Comparison of ENCODE assay signal across 8 mouse cellular contexts in the genomic region with DNA sequence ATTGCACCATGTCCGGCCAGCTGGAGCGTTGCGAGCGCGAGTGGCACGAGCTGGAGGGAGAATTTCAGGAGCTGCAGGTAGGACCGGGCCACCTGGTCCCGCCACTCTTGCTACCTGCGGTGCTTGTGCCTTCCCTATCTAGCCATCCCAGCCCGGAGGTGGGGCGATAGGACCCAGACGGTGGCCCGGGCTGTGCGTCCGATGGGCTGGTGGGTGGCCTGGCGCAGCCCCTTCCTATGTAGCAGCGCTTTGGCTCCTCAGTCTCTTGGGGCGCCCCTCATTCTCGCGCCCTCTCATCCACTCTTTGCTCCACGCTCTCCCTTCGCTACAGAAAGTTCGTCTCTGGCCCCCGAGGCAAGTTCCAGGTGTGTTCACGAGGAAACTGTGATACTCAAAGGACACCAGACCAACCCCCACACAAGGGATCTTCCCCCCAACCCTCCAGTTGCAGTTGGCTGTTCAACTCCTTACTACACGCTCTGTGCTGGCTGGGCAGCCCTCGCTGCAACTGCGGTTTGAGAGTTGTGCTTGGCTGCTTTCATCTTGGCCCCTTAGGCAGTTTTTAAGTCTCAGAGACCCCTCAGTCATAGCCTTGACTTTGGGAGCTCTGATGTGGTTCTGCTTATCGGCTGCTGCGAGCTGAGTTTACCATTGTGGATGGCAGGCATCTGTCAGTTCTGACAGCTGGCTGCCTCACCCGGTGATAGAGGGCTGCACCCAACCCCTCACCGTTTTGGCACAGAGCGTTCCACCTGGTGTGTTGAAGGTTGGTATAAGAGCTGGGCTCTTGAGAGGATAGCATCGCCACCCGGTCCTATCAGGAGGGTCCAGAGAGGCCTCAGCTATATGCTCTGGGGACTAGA. TPM values are rescaled to one million over a fixed set of nuclear protein-coding genes. Genes with fewer than 3 reads are reported as not detected.
DNase-seq lines count a peak whose midpoint lies in the region; ATAC-seq and TF ChIP-seq lines count a peak whose summit lies in the region.

No protein-coding gene starts in this region.

- peak; percentile 27 for DNase-seq in kidney, adult 18-20 months
- no peak for DNase-seq in kidney, postnatal 14 days
- no peak for DNase-seq in G1E (ENCODE audit: low spot score)
- DNase-seq in ovary, postnatal 10 days (ENCODE audit: low spot score): no peak
- no peak for DNase-seq in testis, postnatal 10 days (ENCODE audit: low spot score)

- H3K79me2 ChIP-seq in myocyte (ENCODE audit: control insufficient read depth, insufficient read depth): peaks cover 33% of the 10 kb centered on the region

- H3K9me3 ChIP-seq in G1E (replicated peaks): peaks cover 4% of the 10 kb centered on the region
- no peaks in the 10 kb centered on the region for H3K9me3 ChIP-seq in embryonic facial prominence, embryonic 15.5 days (replicated peaks)
- H3K9me3 ChIP-seq in intestine, embryonic 15.5 days: no peaks in the 10 kb centered on the region

- no peak for TF ChIP-seq POLR2A in myocyte (IDR thresholded peaks at IDR 0.05; ENCODE audit: insufficient read length, low read depth)

- peak overlapping the region; percentile 82 for H3K27ac ChIP-seq in embryonic facial prominence, embryonic 15.5 days (replicated peaks)
- H3K27ac ChIP-seq in intestine, embryonic 15.5 days: peak overlapping the region; percentile 40; the same call in 1 of the 2 replicates

- H3K27me3 ChIP-seq in G1E (ENCODE audit: insufficient read depth, low read length): peaks cover 19% of the 10 kb centered on the region; the same call in 1 of the 2 replicates
- H3K27me3 ChIP-seq in embryonic facial prominence, embryonic 15.5 days: no peaks in the 10 kb centered on the region
- no peaks in the 10 kb centered on the region for H3K27me3 ChIP-seq in intestine, embryonic 15.5 days (replicated peaks)
- H3K27me3 ChIP-seq in myocyte (ENCODE audit: control insufficient read depth, insufficient read depth, insufficient read length): no peaks in the 10 kb centered on the region

- H3ac ChIP-seq in myocyte (ENCODE audit: control insufficient read depth, insufficient read length): peak overlapping the region; percentile 61

- H3K4me2 ChIP-seq in embryonic facial prominence, embryonic 15.5 days (replicated peaks): peak overlapping the region; percentile 97
- peak overlapping the region; percentile 99 for H3K4me2 ChIP-seq in intestine, embryonic 15.5 days (replicated peaks)
- H3K4me2 ChIP-seq in myocyte (ENCODE audit: low read depth): peak overlapping the region; percentile 90

- H3K36me3 ChIP-seq in G1E (replicated peaks): no peaks in the 10 kb centered on the region
- no peaks in the 10 kb centered on the region for H3K36me3 ChIP-seq in embryonic facial prominence, embryonic 15.5 days
- no peaks in the 10 kb centered on the region for H3K36me3 ChIP-seq in intestine, embryonic 15.5 days
- H3K36me3 ChIP-seq in myocyte (ENCODE audit: control insufficient read depth, insufficient read depth): no peaks in the 10 kb centered on the region

- H3K4me3 ChIP-seq in G1E (ENCODE audit: low read depth, low read length): peak overlapping the region; percentile 78
- H3K4me3 ChIP-seq in embryonic facial prominence, embryonic 15.5 days (replicated peaks): peak overlapping the region; percentile 81
- peak overlapping the region; percentile 74 for H3K4me3 ChIP-seq in intestine, embryonic 15.5 days (replicated peaks)
- peak overlapping the region; percentile 80 for H3K4me3 ChIP-seq in myocyte

- WGBS in embryonic facial prominence, embryonic 15.5 days: 3% methylated on average over 35 of the region's 35 CpGs
- WGBS in intestine, embryonic 15.5 days: 3% methylated on average over 35 of the region's 35 CpGs

- H3K4me1 ChIP-seq in G1E (ENCODE audit: insufficient read depth, low read depth, low read length): peaks cover 24% of the 10 kb centered on the region
- peaks cover 20% of the 10 kb centered on the region for H3K4me1 ChIP-seq in embryonic facial prominence, embryonic 15.5 days
- peaks cover 18% of the 10 kb centered on the region for H3K4me1 ChIP-seq in intestine, embryonic 15.5 days (replicated peaks)

- ATAC-seq in G1E (ENCODE audit: extremely low read depth, insufficient number of reproducible peaks, low FRiP score, poor library complexity, severe bottlenecking): no peak
- peak; percentile 83 for ATAC-seq in embryonic facial prominence, embryonic 15.5 days (ENCODE audit: insufficient number of reproducible peaks, low FRiP score, low TSS enrichment, low read depth)
- ATAC-seq in intestine, embryonic 15.5 days: peak; percentile 91

- peak overlapping the region; percentile 59 for H3K9ac ChIP-seq in embryonic facial prominence, embryonic 15.5 days
- peak overlapping the region; percentile 74 for H3K9ac ChIP-seq in intestine, embryonic 15.5 days

- TF ChIP-seq CTCF in G1E (IDR thresholded peaks at IDR 0.05; ENCODE audit: low read depth, low read length): no peak

TF ChIP-seq in myocyte, 11 proteins besides CTCF, POLR2A, EP300 and RAD21:
- TF ChIP-seq USF1 (IDR thresholded peaks at IDR 0.05; ENCODE audit: low read depth) (no peak), MYOG (IDR thresholded peaks at IDR 0.05; ENCODE audit: control insufficient read depth in 1 of 3, insufficient read depth in 1 of 3, insufficient read length in 2 of 3, low read depth in 2 of 3) (peak; percentile 45 to 89 (median 56)), TCF3 (IDR thresholded peaks at IDR 0.05; ENCODE audit: insufficient read length, low read depth) (peak; percentile 18), REST (IDR thresholded peaks at IDR 0.05; ENCODE audit: insufficient read depth, insufficient read length) (no peak), MAX (IDR thresholded peaks at IDR 0.05; ENCODE audit: low read depth) (no peak), CEBPB (IDR thresholded peaks at IDR 0.05; ENCODE audit: insufficient read depth, poor library complexity, severe bottlenecking) (no peak), E2F4 (IDR thresholded peaks at IDR 0.05; ENCODE audit: insufficient read depth) (no peak), SRF (IDR thresholded peaks at IDR 0.05; ENCODE audit: control insufficient read depth, insufficient read length, low read depth) (no peak), POLR2AphosphoS2 (IDR thresholded peaks at IDR 0.05; ENCODE audit: insufficient read length, low read depth) (no peak), TCF12 (IDR thresholded peaks at IDR 0.05; ENCODE audit: insufficient read depth, poor library complexity, severe bottlenecking) (peak; percentile 26), MYOD1 (IDR thresholded peaks at IDR 0.05; ENCODE audit: control insufficient read depth in 1 of 3, insufficient read length in 2 of 3, low read depth in 2 of 3) (peak in 2 of 3 experiments; percentile 67 to 91)
TF ChIP-seq in myocyte: peak in this region for 4.

RNA-seq across cellular contexts. Expression of gene Tmem120b, which starts 8.4 kb away (rescaled TPM):
- 2.3 TPM in 1 of 2 replicates, not detected in the other for total RNA-seq in G1E (2014; fragmentation: Nextera tagmentation)
- total RNA-seq in G1E (2017): 0.93 and 1.3 TPM in 2 replicates
- 0.53 and 0.59 TPM in 2 replicates for polyA plus RNA-seq in G1E (2012)
- polyA plus RNA-seq in embryonic facial prominence, embryonic 15.5 days (2015; fragmentation: Nextera tagmentation; extraction: Ambion mirVana): 19.4 and 21.2 TPM in 2 replicates
- polyA plus RNA-seq in intestine, embryonic 15.5 days (2015; fragmentation: Nextera tagmentation; extraction: Ambion mirVana): 8.4 and 10.1 TPM in 2 replicates
- polyA plus RNA-seq in myocyte (2012; fragmentation: generic; extraction: Trizol): 41.3 TPM

RNA-seq across cellular contexts. Expression of gene Morn3, which starts 29.8 kb away (rescaled TPM):
- total RNA-seq in G1E (2014; fragmentation: Nextera tagmentation) (not detected in 2 replicates), G1E (2017) (0.23 TPM in 1 of 2 replicates, not detected in the other)
- polyA plus RNA-seq in G1E (2012) (not detected in 2 replicates), myocyte (2012; fragmentation: generic; extraction: Trizol) (not detected)
- polyA plus RNA-seq in embryonic facial prominence, embryonic 15.5 days (2015; fragmentation: Nextera tagmentation; extraction: Ambion mirVana): 4.7 and 11.2 TPM in 2 replicates
- polyA plus RNA-seq in intestine, embryonic 15.5 days (2015; fragmentation: Nextera tagmentation; extraction: Ambion mirVana): 0.45 TPM in 1 of 2 replicates, not detected in the other

RNA-seq across cellular contexts. Expression of gene Rhof, which starts 55.8 kb away (rescaled TPM):
- total RNA-seq in G1E (2014; fragmentation: Nextera tagmentation) (not detected in 2 replicates), G1E (2017) (0.52 and 1.7 TPM in 2 replicates)
- polyA plus RNA-seq in G1E (2012) (0.26 and 0.59 TPM in 2 replicates), myocyte (2012; fragmentation: generic; extraction: Trizol) (1.6 TPM)
- polyA plus RNA-seq in embryonic facial prominence, embryonic 15.5 days (2015; fragmentation: Nextera tagmentation; extraction: Ambion mirVana): 5.4 and 6.4 TPM in 2 replicates
- polyA plus RNA-seq in intestine, embryonic 15.5 days (2015; fragmentation: Nextera tagmentation; extraction: Ambion mirVana): 1.7 and 2.3 TPM in 2 replicates
